Mouse (Mus musculus) kidney, postnatal 0 days (tissue): ENCODE measurements at regions not wholly inside any gene's neighbourhood (a gene's known extent, or its start where the extent isn't known, plus 50 kb on each side); places are given as distances from the start of the nearest gene placed in this dataset.

Source experiments
- ATAC-seq: fragments of 200-750 bp; cut with Nextera tagmentation; replicated peaks from 2 replicates; pipeline ENCODE4 v1.8.0; 2017; ENCODE audit warnings: low read depth, moderate number of reproducible peaks, moderate TSS enrichment, moderate library complexity; ENCODE audit not compliant: low FRiP score
- DNase-seq: peaks from one replicate; pipeline ENCODE4 v3.0.0-alpha.2; 2016; ENCODE audit warnings: low spot score
- H3K27ac ChIP-seq: fragments of 300-500 bp; sonication (generic); 2 replicates; pipeline ENCODE4 v1.5.1; 2014; ENCODE audit warnings: mild to moderate bottlenecking
- H3K27me3 ChIP-seq: fragments of 300-500 bp; sonication (generic); 2 replicates; pipeline ENCODE4 v1.6.1; 2014; ENCODE audit warnings: low read length, mixed read lengths; ENCODE audit not compliant: insufficient read depth
- H3K36me3 ChIP-seq: fragments of 300-500 bp; sonication (generic); 2 replicates; pipeline ENCODE4 v1.6.1; 2014; ENCODE audit warnings: low read length, mixed read lengths; ENCODE audit not compliant: insufficient read depth
- H3K4me1 ChIP-seq: fragments of 300-500 bp; sonication (generic); replicated peaks from 2 replicates; pipeline ENCODE4 v1.6.1; 2014; ENCODE audit warnings: antibody characterized with exemption, low read length, mixed read lengths; ENCODE audit not compliant: insufficient read depth
- H3K4me2 ChIP-seq: fragments of 300-500 bp; sonication (generic); 2 replicates; pipeline ENCODE4 v1.6.1; 2014; ENCODE audit warnings: mild to moderate bottlenecking, low read length, moderate library complexity, mixed read lengths
- H3K4me3 ChIP-seq: fragments of 300-500 bp; sonication (generic); replicated peaks from 2 replicates; pipeline ENCODE4 v1.5.1; 2014; ENCODE audit warnings: low read depth, low read length
- H3K9ac ChIP-seq: fragments of 300-500 bp; sonication (generic); 2 replicates; pipeline ENCODE4 v1.6.1; 2014; ENCODE audit warnings: low read depth, low read length
- H3K9me3 ChIP-seq: fragments of 300-500 bp; sonication (generic); replicated peaks from 2 replicates; pipeline ENCODE4 v1.6.1; 2016; ENCODE audit warnings: low read length, inconsistent platforms, mixed read lengths
- CTCF ChIP-seq: IDR thresholded peaks from 2 replicates; pipeline ENCODE4 v1.5.1; 2016; ENCODE audit warnings: antibody characterized with exemption, low read depth, mild to moderate bottlenecking, moderate library complexity
- WGBS: fragments of 180-500 bp; shearing (Covaris S2); extraction: QIAGEN DNeasy Blood & Tissue Kit; methylation state at CpG from one replicate; pipeline ENCODE4 v1.1.7; 2014; 5-methylcytosine and 5-hydroxymethylcytosine counted together

DNA sequence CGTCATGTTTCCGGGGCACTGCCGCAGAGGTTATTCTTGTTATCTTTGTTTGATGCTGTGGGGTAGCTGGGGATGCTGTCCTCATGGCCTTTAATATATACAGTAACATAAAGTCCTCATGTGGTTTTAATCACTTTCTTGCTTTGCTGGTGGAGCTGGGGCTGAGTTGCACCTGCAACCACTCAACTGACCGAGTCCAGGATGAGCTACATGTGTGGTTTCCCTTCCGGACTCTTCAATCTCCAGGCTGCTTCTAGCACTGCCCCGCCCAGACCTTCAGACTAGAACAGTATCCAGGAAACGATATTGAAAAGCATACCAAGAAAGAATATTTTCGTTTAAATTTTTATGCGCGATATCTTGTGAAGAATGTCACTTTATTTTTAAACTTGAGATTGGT is 129.1 kb upstream of the Thumpd2 start:
- Histone ChIP-seq H3K4me2 (no peak overlapping the region), H3K9me3 (no peaks in the 10 kb centered on the region), H3K27me3 (no peaks in the 10 kb centered on the region), H3K36me3 (no peaks in the 10 kb centered on the region), H3K4me3 (no peak overlapping the region), H3K27ac (no peak overlapping the region), H3K4me1 (no peaks in the 10 kb centered on the region), H3K9ac (no peak overlapping the region)
- TF ChIP-seq CTCF: no peak
- DNase-seq (no peak), ATAC-seq (no peak)
- WGBS: 87% methylated on average over 10 of the region's 10 CpGs

GRCm38 (mm10) chr17:81193230-81193871 is 128.5 kb upstream of the Thumpd2 start:
- ATAC-seq (no peak), DNase-seq (peak; percentile 92)
- no peaks in the 10 kb centered on the region for H3K4me1 ChIP-seq
- no peaks in the 10 kb centered on the region for H3K27me3 ChIP-seq
- H3K4me3 ChIP-seq: no peak overlapping the region
- WGBS: 42% methylated on average over 8 of the region's 8 CpGs
- peak; percentile 77 for TF ChIP-seq CTCF
- no peak overlapping the region for H3K27ac ChIP-seq
- H3K9ac ChIP-seq: no peak overlapping the region
- no peak overlapping the region for H3K4me2 ChIP-seq
- H3K9me3 ChIP-seq: no peaks in the 10 kb centered on the region
- no peaks in the 10 kb centered on the region for H3K36me3 ChIP-seq

DNA sequence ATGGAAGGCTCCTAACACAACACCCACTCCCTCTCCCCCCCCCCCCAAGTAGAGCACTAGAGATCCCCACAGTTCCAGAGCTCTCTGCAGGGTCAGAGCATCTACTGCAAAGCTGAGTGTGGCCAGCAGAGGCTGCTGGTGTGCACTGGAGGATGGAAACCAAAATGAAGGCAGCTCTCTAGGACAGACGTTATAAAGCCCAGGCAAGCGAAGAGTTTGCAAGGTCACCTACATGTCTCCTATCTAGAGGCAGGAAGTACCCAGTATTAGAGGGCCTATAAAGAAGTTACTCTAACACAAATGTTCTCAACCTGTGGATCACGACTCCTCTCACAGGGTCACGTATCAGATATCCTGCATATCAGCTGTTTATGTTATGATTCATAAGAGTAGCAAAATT is 125.1 kb upstream of the Thumpd2 start:
- Histone ChIP-seq H3K36me3 (no peaks in the 10 kb centered on the region), H3K27ac (no peak overlapping the region), H3K4me3 (no peak overlapping the region), H3K4me1 (no peaks in the 10 kb centered on the region), H3K9me3 (no peaks in the 10 kb centered on the region), H3K27me3 (no peaks in the 10 kb centered on the region), H3K9ac (no peak overlapping the region), H3K4me2 (no peak overlapping the region)
- DNase-seq (peak; percentile 70), ATAC-seq (peak; percentile 59; the same call in 1 of the 2 replicates)
- 51% methylated on average over 4 of the region's 4 CpGs for WGBS
- peak; percentile 77 for TF ChIP-seq CTCF

DNA sequence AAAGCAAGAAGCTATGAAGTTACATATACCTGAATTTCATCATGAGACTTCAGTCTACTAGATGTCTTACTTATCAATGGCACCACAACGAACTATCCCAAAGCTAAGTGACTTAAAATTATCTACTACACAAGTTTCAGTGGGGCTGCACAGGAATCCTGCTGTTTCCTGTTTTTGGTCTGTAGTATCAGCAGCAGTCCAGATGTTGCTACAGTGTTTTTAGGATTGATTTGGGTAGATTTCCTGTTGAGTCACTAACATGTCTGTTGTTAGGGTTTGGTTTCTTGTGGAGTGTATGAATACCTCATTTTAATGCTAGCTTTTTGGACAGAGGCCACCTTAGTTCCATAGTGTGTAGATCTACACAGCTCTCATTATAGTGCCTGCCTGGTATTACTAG is 120.8 kb upstream of the Thumpd2 start:
- no peak for TF ChIP-seq CTCF
- 86% methylated on average over 1 of the region's 1 CpGs for WGBS
- Histone ChIP-seq H3K9ac (no peak overlapping the region), H3K27ac (no peak overlapping the region), H3K9me3 (no peaks in the 10 kb centered on the region), H3K4me1 (no peaks in the 10 kb centered on the region), H3K4me3 (no peak overlapping the region), H3K27me3 (no peaks in the 10 kb centered on the region), H3K36me3 (no peaks in the 10 kb centered on the region), H3K4me2 (no peak overlapping the region)
- DNase-seq: no peak
- no peak for ATAC-seq

- H3K4me1 ChIP-seq: 0 out of 2 replicates have a peak, but pooled peaks cover 2% of the 10 kb centered on the region
- H3K9ac ChIP-seq: no peak overlapping the region
- H3K27ac ChIP-seq: no peak overlapping the region
- DNase-seq: no peak
- ATAC-seq: no peak
- no peaks in the 10 kb centered on the region for H3K9me3 ChIP-seq
- no peaks in the 10 kb centered on the region for H3K36me3 ChIP-seq
- no peak overlapping the region for H3K4me3 ChIP-seq
- WGBS: 87% methylated on average over 8 of the region's 8 CpGs
- no peak overlapping the region for H3K4me2 ChIP-seq
- H3K27me3 ChIP-seq: no peaks in the 10 kb centered on the region
- TF ChIP-seq CTCF: no peak
These were observed 116.0 kb upstream of the Thumpd2 start for GRCm38 (mm10) chr17:81180813-81181424.

GRCm38 (mm10) chr17:81176306-81176705 is 111.4 kb upstream of the Thumpd2 start:
- no peaks in the 10 kb centered on the region for H3K27me3 ChIP-seq
- H3K4me1 ChIP-seq: 0 out of 2 replicates have a peak, but pooled peaks cover 6% of the 10 kb centered on the region
- WGBS: 91% methylated on average over 3 of the region's 3 CpGs
- no peaks in the 10 kb centered on the region for H3K36me3 ChIP-seq
- TF ChIP-seq CTCF: no peak
- no peak overlapping the region for H3K4me3 ChIP-seq
- H3K9ac ChIP-seq: no peak overlapping the region
- no peak for DNase-seq
- no peak for ATAC-seq
- H3K27ac ChIP-seq: no peak overlapping the region
- no peak overlapping the region for H3K4me2 ChIP-seq
- no peaks in the 10 kb centered on the region for H3K9me3 ChIP-seq
